Mouse (Mus musculus) olfactory bulb, adult 2 months (tissue): ENCODE data around the gene Tmem232. TPM values are rescaled to one million over a fixed set of nuclear protein-coding genes. Genes with fewer than 3 reads are reported as not detected.
A peak's percentile ranks its signal among the peaks of the same experiment; 100 is the strongest.

ENCODE experiments used
- H3K27ac ChIP-seq: fragments of 200-500 bp; 2 replicates; pipeline ENCODE4 v1.5.1; 2012; ENCODE audit warnings: low read depth, low read length; ENCODE audit not compliant: insufficient read depth
- H3K4me1 ChIP-seq: fragments of 200-500 bp; 2 replicates; pipeline ENCODE4 v1.6.1; 2012; ENCODE audit warnings: low read length; ENCODE audit not compliant: control insufficient read depth, insufficient read depth
- H3K4me3 ChIP-seq: fragments of 200-500 bp; 2 replicates; pipeline ENCODE4 v1.5.1; 2012; ENCODE audit warnings: mild to moderate bottlenecking, low read depth, low read length, moderate library complexity; ENCODE audit not compliant: insufficient read depth
- CTCF ChIP-seq: fragments of 200-500 bp; IDR thresholded peaks from 2 replicates; pipeline ENCODE4 v1.5.1; 2012; ENCODE audit warnings: low read depth, mild to moderate bottlenecking, low read length, moderate library complexity; ENCODE audit not compliant: insufficient read depth
- POLR2A ChIP-seq: fragments of 200-500 bp; IDR thresholded peaks from 2 replicates; pipeline ENCODE4 v1.6.1; 2012; ENCODE audit warnings: mild to moderate bottlenecking, low read depth, low read length, moderate library complexity; ENCODE audit not compliant: insufficient read depth
- WGBS: fragments of 180-500 bp; shearing (Covaris S2); methylation state at CpG from one replicate; pipeline ENCODE4 v1.1.7; 2018; 5-methylcytosine and 5-hydroxymethylcytosine counted together
- polyA plus RNA-seq: library from polyadenylated mRNA; stranded (reverse); fragments of >200 nt; gene quantifications from 2 replicates; pipeline ENCODE4 v1.2.4, GENCODE M21; 2012; ENCODE audit warnings: low replicate concordance; ENCODE audit not compliant: missing spikeins, insufficient read depth, insufficient read length

Gene Tmem232
- polyA plus RNA-seq, 1 experiment: not detected

GRCm38 (mm10) chr17:65384411-65384962 lies 156.1 kb downstream of the Tmem232 start:
- Histone ChIP-seq H3K27ac (no peak overlapping the region), H3K4me3 (no peak overlapping the region), H3K4me1 (no peaks in the 10 kb centered on the region)
- WGBS: 82% methylated on average over 9 of the region's 9 CpGs
- TF ChIP-seq POLR2A: no peak
- no peak for TF ChIP-seq CTCF

GRCm38 (mm10) chr17:65370034-65370780 lies 170.4 kb downstream of the Tmem232 start:
- TF ChIP-seq POLR2A: no peak
- TF ChIP-seq CTCF: no peak
- WGBS: 10% methylated on average over 7 of the region's 7 CpGs
- Histone ChIP-seq H3K27ac (no peak overlapping the region; the same call in 1 of the 2 replicates), H3K4me1 (peaks cover 7% of the 10 kb centered on the region), H3K4me3 (no peak overlapping the region)

GRCm38 (mm10) chr17:65365535-65366254 lies 174.9 kb downstream of the Tmem232 start:
- WGBS: 74% methylated on average over 3 of the region's 3 CpGs
- peaks cover 7% of the 10 kb centered on the region for H3K4me1 ChIP-seq
- no peak for TF ChIP-seq POLR2A
- H3K4me3 ChIP-seq: no peak overlapping the region
- no peak overlapping the region for H3K27ac ChIP-seq

- H3K4me3 ChIP-seq: no peak overlapping the region
- no peaks in the 10 kb centered on the region for H3K4me1 ChIP-seq
- 78% methylated on average over 8 of the region's 8 CpGs for WGBS
- TF ChIP-seq CTCF: no peak
- no peak for TF ChIP-seq POLR2A
- H3K27ac ChIP-seq: no peak overlapping the region
Measured at GRCm38 (mm10) chr17:65351836-65352235, 188.7 kb downstream of the Tmem232 start.

- 69% methylated on average over 4 of the region's 4 CpGs for WGBS
- H3K4me1 ChIP-seq: no peaks in the 10 kb centered on the region
- H3K4me3 ChIP-seq: no peak overlapping the region
- TF ChIP-seq CTCF: no peak
- no peak for TF ChIP-seq POLR2A
- no peak overlapping the region for H3K27ac ChIP-seq
Measured at GRCm38 (mm10) chr17:65340016-65340415, 200.6 kb downstream of the Tmem232 start.

GRCm38 (mm10) chr17:65330759-65331158 lies 209.8 kb downstream of the Tmem232 start:
- 70% methylated on average over 8 of the region's 8 CpGs for WGBS
- Histone ChIP-seq H3K4me3 (no peak overlapping the region), H3K4me1 (no peaks in the 10 kb centered on the region), H3K27ac (no peak overlapping the region)
- TF ChIP-seq POLR2A: no peak
- TF ChIP-seq CTCF: no peak

GRCm38 (mm10) chr17:65325249-65325648 lies 215.3 kb downstream of the Tmem232 start:
- Histone ChIP-seq H3K4me1 (no peaks in the 10 kb centered on the region), H3K4me3 (no peak overlapping the region), H3K27ac (no peak overlapping the region)
- WGBS: 27% methylated on average over 2 of the region's 2 CpGs
- TF ChIP-seq CTCF (0 out of 2 replicates have a peak, but pooled peaks have one; percentile 45), POLR2A (no peak)

GRCm38 (mm10) chr17:65320623-65321022 lies 220.0 kb downstream of the Tmem232 start:
- no peaks in the 10 kb centered on the region for H3K4me1 ChIP-seq
- no peak for TF ChIP-seq POLR2A
- TF ChIP-seq CTCF: no peak
- H3K4me3 ChIP-seq: no peak overlapping the region
- no peak overlapping the region for H3K27ac ChIP-seq
- 52% methylated on average over 6 of the region's 6 CpGs for WGBS

GRCm38 (mm10) chr17:65299946-65300345 lies 240.6 kb downstream of the Tmem232 start:
- TF ChIP-seq POLR2A (no peak), CTCF (no peak)
- H3K4me1 ChIP-seq: no peaks in the 10 kb centered on the region
- H3K27ac ChIP-seq: no peak overlapping the region
- no peak overlapping the region for H3K4me3 ChIP-seq
